Mouse (Mus musculus) midbrain, embryonic 15.5 days (tissue): ENCODE data around the gene Chic1. TPM values are rescaled to one million over a fixed set of nuclear protein-coding genes. Genes with fewer than 3 reads are reported as not detected.

Experiments used
- ATAC-seq: fragments of 200-750 bp; cut with Nextera tagmentation; replicated peaks from 2 replicates; pipeline ENCODE4 v1.8.0; 2017; ENCODE audit warnings: moderate TSS enrichment
- H3K27ac ChIP-seq: fragments of 300-500 bp; sonication (generic); 2 replicates; pipeline ENCODE4 v1.5.1; 2015; ENCODE audit warnings: mild to moderate bottlenecking, inconsistent platforms
- H3K27me3 ChIP-seq: fragments of 300-500 bp; sonication (generic); replicated peaks from 2 replicates; pipeline ENCODE4 v1.6.1; 2015; ENCODE audit warnings: inconsistent platforms
- H3K36me3 ChIP-seq: fragments of 300-500 bp; sonication (generic); replicated peaks from 2 replicates; pipeline ENCODE4 v1.6.1; 2015; ENCODE audit warnings: inconsistent platforms
- H3K4me1 ChIP-seq: fragments of 300-500 bp; sonication (generic); 2 replicates; pipeline ENCODE4 v1.6.1; 2015; ENCODE audit warnings: inconsistent platforms
- H3K4me2 ChIP-seq: fragments of 300-500 bp; sonication (generic); 2 replicates; pipeline ENCODE4 v1.6.1; 2015; ENCODE audit warnings: inconsistent platforms, mild to moderate bottlenecking, moderate library complexity
- H3K4me3 ChIP-seq: fragments of 300-500 bp; sonication (generic); 2 replicates; pipeline ENCODE4 v1.5.1; 2015; ENCODE audit warnings: mild to moderate bottlenecking, inconsistent platforms
- H3K9ac ChIP-seq: fragments of 300-500 bp; sonication (generic); 2 replicates; pipeline ENCODE4 v1.6.1; 2015; ENCODE audit warnings: mild to moderate bottlenecking, inconsistent platforms
- H3K9me3 ChIP-seq: fragments of 300-500 bp; sonication (generic); 2 replicates; pipeline ENCODE4 v1.6.1; 2016; ENCODE audit warnings: inconsistent platforms
- whole genome bisulfite sequencing: fragments of 180-500 bp; shearing (Covaris S2); methylation state at CpG from one replicate; pipeline ENCODE4 v1.1.7; 2015; ENCODE audit warnings: mixed read lengths; 5-methylcytosine and 5-hydroxymethylcytosine counted together
- polyA plus RNA-seq: library from polyadenylated mRNA; unstranded; fragments of >200 nt; fragmentation: Nextera tagmentation; extraction: Ambion mirVana; gene quantifications from 2 replicates; pipeline ENCODE4 v1.2.1, GENCODE M21; 2015

Gene Chic1
- 7.4 and 8.3 TPM in 2 replicates for polyA plus RNA-seq

DNA sequence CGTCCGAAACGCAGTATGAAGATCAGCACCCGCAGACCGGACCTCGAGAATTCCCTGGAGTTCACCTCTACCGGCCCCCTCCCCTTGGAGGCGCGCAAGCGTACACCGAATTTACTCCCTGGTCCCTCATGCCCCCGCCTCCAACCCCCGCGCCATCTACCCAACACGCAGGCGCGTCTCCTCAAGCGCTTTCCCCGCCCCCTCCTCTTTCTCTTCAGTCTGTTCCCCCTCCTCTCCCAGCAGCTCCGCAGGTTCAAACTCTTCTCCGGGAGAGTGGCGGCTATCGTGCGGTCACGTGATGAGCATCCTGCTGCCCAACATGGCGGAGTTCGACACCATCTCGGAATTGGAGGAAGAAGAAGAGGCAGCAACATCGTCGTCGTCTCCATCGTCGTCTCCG, at the start of gene Chic1:
Gene Chic1 (plus strand): TSS at position 190 of the 400 bp plus-strand sequence.
- peak; percentile 97 for ATAC-seq
- Histone ChIP-seq H3K9ac (peak within 1 kb of the TSS; percentile 61), H3K4me1 (no peaks in the 10 kb centered on the region), H3K9me3 (no peaks in the 10 kb centered on the region), H3K36me3 (no peaks in the 10 kb centered on the region), H3K27ac (peak within 1 kb of the TSS; percentile 79), H3K27me3 (peaks cover 41% of the 10 kb centered on the region), H3K4me3 (peak within 1 kb of the TSS; percentile 56), H3K4me2 (peak within 1 kb of the TSS; percentile 49)
- 21% methylated on average over 33 of the region's 34 CpGs for WGBS

DNA sequence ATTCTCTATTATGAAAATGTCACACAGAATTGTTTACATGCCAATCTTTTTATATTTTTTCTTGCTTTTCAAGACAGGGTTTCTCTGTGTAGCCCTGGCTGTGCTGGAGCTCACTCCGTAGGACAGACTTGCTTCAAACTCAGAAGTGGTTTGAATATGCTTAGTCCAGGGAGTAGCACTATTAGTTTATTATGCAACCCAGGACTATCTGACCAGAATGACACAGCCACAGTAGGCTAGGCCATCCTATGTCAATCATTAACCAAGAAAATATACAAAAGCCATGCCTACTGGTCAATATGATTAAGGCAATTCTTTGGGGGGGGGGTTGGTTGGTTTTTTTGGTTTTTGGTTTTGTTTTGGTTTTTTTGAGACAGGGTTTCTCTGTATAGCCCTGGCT, 48.0 kb upstream of the Chic1 start:
- H3K9me3 ChIP-seq: no peaks in the 10 kb centered on the region
- ATAC-seq: no peak
- H3K27me3 ChIP-seq: peaks cover 20% of the 10 kb centered on the region

DNA sequence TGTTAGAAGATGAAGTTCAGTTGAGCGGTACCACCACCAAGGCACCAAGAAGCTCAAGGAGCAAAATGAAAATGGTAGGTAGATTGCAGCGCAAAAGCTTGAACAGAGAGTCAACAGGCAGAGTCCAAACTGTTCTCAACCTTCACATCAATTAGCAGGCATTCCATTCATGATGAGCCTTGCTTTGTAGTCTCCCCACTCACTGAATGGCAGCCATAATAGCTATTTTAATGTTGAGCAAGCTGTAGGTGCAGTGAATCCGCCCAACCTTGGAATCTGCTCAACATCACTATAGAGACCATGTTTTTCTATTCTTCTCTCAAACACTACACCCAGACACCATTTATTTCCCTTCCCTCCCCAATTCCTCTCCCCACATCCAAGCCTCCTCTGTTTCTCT, 44.6 kb upstream of the Chic1 start:
- no peaks in the 10 kb centered on the region for H3K4me1 ChIP-seq
- no peak for ATAC-seq
- H3K36me3 ChIP-seq: no peaks in the 10 kb centered on the region
- no peak overlapping the region for H3K27ac ChIP-seq
- H3K27me3 ChIP-seq: peaks cover 17% of the 10 kb centered on the region
- H3K4me2 ChIP-seq: no peak overlapping the region
- H3K9me3 ChIP-seq: no peaks in the 10 kb centered on the region
- no peak overlapping the region for H3K9ac ChIP-seq
- H3K4me3 ChIP-seq: no peak overlapping the region
- WGBS: 81% methylated on average over 3 of the region's 3 CpGs

More for the DNA sequence above, 48.0 kb upstream of the Chic1 start:
- no peaks in the 10 kb centered on the region for H3K36me3 ChIP-seq
- H3K9ac ChIP-seq: no peak overlapping the region
- WGBS: 79% methylated on average over 1 of the region's 1 CpGs
- no peak overlapping the region for H3K27ac ChIP-seq
- H3K4me2 ChIP-seq: no peak overlapping the region
- no peaks in the 10 kb centered on the region for H3K4me1 ChIP-seq
- no peak overlapping the region for H3K4me3 ChIP-seq

DNA sequence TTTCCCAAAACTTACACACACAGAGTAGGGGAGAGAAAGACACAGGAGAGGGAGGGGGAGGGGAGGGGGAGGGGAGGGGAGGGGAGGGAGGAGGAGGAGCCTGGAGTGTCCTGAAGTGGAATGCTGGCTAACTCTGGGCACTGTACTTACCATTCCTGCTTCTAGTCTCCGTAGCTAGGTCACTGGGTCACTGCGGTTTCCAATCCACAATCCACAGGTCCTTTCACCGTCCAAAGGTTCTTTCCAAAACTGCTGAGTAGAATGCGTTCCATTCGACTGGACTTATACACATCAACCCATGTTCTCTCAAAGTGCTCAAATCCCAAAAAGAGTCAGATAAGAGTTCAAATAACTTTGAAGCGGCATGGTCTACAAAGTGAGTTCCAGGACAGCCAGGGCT, 42.1 kb upstream of the Chic1 start:
- 91% methylated on average over 6 of the region's 6 CpGs for WGBS
- H3K9ac ChIP-seq: no peak overlapping the region
- ATAC-seq: no peak
- H3K27me3 ChIP-seq: peaks cover 28% of the 10 kb centered on the region
- no peak overlapping the region for H3K4me3 ChIP-seq
- no peaks in the 10 kb centered on the region for H3K36me3 ChIP-seq
- H3K4me1 ChIP-seq: no peaks in the 10 kb centered on the region
- H3K4me2 ChIP-seq: no peak overlapping the region
- H3K27ac ChIP-seq: no peak overlapping the region
- no peaks in the 10 kb centered on the region for H3K9me3 ChIP-seq

DNA sequence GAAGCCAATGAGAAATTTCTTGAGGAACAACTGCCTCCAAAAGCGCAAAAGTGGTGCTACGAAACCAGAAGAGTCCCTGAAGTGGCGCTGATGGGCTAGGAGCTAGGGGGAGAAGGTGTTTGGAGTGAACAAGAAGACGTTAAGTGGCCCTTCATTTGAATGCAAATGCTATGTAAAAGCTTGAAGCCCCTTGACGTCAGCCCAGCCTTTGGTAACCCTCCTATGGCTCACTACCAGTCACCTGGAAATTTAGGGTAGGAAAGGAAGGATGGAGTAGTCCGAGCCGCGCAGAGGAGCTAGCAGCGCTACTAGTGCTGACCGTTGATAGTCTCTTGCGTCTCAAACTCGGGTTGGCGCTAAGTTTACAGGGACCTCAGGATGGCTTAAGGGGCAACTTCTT, 35.1 kb upstream of the Chic1 start, which contains the start of gene Cdx4:
Gene Cdx4 (plus strand): TSS at position 253 of the 400 bp plus-strand sequence.
- no peak within 1 kb of the TSS for H3K27ac ChIP-seq
- ATAC-seq: no peak
- H3K36me3 ChIP-seq: no peaks in the 10 kb centered on the region
- H3K27me3 ChIP-seq: peaks cover 65% of the 10 kb centered on the region
- no peaks in the 10 kb centered on the region for H3K9me3 ChIP-seq
- H3K9ac ChIP-seq: no peak within 1 kb of the TSS
- WGBS: 21% methylated on average over 13 of the region's 13 CpGs
- 0 out of 2 replicates have a peak within 1 kb of the TSS, but pooled peaks have one; percentile 15 for H3K4me3 ChIP-seq
- H3K4me2 ChIP-seq: peak within 1 kb of the TSS; percentile 36
- no peaks in the 10 kb centered on the region for H3K4me1 ChIP-seq

DNA sequence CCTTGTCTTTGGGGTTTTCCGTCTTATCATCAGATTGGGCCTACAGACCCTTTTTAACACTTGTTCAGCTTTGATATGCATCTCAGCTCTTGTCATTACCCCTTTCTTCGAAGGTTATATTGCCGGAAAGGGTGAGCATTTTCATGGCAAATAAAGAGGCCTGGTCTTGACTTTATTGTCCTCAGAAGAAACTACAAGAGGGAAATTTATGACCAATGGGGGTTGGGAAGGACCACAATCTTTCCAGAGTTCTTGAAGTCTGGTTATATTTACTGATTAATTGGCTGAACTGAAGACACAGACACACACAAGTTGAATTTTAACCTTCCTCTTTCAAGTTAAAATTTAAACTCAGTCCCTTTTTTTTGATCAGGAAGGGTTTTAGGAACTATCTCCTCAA, 30.4 kb upstream of the Chic1 start:
- Histone ChIP-seq H3K27ac (no peak overlapping the region), H3K9me3 (no peaks in the 10 kb centered on the region), H3K36me3 (no peaks in the 10 kb centered on the region), H3K9ac (no peak overlapping the region), H3K4me1 (no peaks in the 10 kb centered on the region), H3K27me3 (peaks cover 67% of the 10 kb centered on the region), H3K4me2 (no peak overlapping the region), H3K4me3 (no peak overlapping the region)
- WGBS: 86% methylated on average over 3 of the region's 3 CpGs
- no peak for ATAC-seq

DNA sequence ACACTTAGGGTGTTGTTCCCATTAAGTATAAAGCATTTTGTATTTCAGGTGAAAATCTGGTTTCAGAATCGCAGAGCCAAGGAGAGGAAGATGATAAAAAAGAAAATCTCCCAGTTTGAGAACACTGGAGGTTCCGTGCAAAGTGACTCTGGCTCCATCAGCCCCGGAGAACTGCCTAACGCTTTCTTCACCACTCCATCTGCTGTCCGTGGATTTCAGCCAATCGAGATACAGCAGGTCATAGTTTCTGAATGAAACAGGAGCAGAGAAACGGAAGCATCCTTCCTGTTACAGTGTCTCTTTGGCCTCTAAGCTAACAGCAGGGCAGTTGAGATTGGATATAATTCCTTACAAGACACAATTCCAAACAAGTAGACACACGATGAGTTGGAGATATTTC, 26.9 kb upstream of the Chic1 start:
- ATAC-seq: no peak
- Histone ChIP-seq H3K9ac (no peak overlapping the region), H3K36me3 (no peaks in the 10 kb centered on the region), H3K4me3 (no peak overlapping the region), H3K4me2 (no peak overlapping the region), H3K27me3 (peaks cover 49% of the 10 kb centered on the region), H3K4me1 (no peaks in the 10 kb centered on the region), H3K9me3 (no peaks in the 10 kb centered on the region), H3K27ac (no peak overlapping the region)
- WGBS: 75% methylated on average over 8 of the region's 8 CpGs

DNA sequence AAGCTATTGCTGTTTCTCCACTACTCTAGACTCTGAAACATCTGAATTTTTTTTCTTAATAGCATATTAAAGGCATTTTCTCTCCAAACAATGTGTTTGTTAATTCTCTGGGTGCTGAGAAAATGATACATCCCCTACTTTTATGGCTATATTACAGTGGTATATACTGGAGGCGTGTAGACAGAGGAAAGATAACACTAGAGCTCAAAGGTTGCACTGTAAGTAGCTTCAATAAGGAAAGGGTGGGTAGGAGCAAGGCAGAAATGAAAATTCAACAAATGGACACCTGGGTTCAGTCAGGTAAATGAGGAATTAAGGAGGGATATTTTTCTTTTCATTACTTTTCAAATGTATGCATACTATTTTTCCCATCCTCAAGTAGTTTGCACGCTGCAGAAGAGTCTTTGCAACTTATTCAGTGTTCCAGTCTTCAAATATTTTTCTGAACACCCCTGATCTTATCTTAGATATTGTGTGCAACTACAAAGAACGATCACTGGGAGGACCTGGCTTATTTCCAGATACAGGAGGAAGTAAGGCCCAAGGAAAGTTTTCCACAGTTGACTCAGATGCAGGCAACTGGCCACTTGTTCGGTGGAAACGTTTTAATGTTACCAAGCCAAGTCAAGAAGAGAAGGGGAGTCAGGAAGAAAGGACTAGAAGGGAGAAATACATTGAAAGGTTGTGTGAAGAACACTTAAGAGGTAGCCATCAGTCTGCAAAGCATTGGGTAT, 25.0 kb upstream of the Chic1 start:
- no peaks in the 10 kb centered on the region for H3K36me3 ChIP-seq
- no peak overlapping the region for H3K9ac ChIP-seq
- 73% methylated on average over 5 of the region's 5 CpGs for WGBS
- no peak for ATAC-seq
- no peak overlapping the region for H3K27ac ChIP-seq
- no peaks in the 10 kb centered on the region for H3K4me1 ChIP-seq
- peaks cover 37% of the 10 kb centered on the region for H3K27me3 ChIP-seq
- H3K4me3 ChIP-seq: no peak overlapping the region
- no peaks in the 10 kb centered on the region for H3K9me3 ChIP-seq
- H3K4me2 ChIP-seq: no peak overlapping the region

DNA sequence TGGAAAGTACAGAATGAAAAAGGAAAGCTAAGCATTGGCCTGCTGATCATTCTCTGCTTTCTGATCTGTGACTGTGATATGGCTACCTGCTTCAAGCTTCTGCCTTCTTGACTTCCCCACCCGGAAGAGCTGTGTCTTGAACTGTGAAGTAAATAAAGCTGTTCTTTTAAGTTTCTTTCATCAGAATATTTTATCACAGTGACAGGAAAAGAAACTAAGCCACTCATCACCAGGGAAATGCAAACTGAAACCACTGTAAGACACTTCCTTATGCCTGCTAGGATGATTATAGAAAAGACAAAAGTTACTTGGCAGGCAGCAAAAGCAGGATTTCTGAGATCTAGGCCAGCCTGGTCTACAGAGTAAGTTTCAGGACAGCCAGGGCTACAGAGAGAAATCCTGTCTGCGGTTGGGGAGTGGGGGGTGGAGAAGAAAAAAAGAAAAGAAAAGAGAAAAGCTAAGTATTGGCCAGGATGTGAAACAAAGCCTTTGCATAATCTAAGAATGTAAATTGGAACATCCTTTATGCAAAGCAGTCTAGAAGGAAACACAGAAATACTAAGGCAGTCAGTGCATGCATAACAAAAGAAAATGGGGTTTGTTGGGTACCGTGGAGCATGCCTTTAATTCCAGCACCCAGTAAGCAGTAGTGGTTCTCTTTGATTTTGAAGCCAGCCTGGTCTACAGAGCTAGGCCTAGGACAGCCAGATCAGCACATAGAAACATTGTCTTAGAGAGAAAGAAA, 14.7 kb upstream of the Chic1 start:
- WGBS: 59% methylated on average over 3 of the region's 3 CpGs
- Histone ChIP-seq H3K4me1 (no peaks in the 10 kb centered on the region), H3K27me3 (peaks cover 21% of the 10 kb centered on the region), H3K27ac (no peak overlapping the region), H3K4me2 (no peak overlapping the region), H3K9me3 (no peaks in the 10 kb centered on the region), H3K4me3 (no peak overlapping the region), H3K36me3 (no peaks in the 10 kb centered on the region), H3K9ac (no peak overlapping the region)
- no peak for ATAC-seq

DNA sequence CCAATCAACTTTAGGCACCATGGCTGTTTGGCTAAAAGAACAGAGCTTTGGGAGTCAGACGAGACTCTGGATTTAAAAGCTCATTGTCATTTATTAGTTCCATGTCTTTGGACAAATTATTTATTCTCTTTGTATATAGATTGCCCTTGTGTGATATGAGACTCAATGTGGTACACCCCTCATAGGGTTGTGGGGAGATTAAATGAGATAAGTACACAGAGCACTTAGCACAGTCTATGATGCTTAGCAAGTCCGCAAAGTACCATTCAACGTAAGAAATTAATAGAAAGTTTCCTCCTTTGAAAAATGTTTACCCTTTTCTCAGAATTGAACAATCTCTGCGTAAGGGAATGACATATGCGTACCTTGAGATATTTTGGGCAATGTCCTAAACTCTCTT, 492 bp upstream of the Chic1 start:
- peak overlapping the region; percentile 49 for H3K4me2 ChIP-seq
- peak overlapping the region; percentile 56 for H3K4me3 ChIP-seq
- H3K27ac ChIP-seq: no peak overlapping the region
- ATAC-seq: peak; percentile 68
- no peak overlapping the region for H3K9ac ChIP-seq
- 35% methylated on average over 5 of the region's 5 CpGs for WGBS
- H3K36me3 ChIP-seq: no peaks in the 10 kb centered on the region
- no peaks in the 10 kb centered on the region for H3K9me3 ChIP-seq
- H3K27me3 ChIP-seq: peaks cover 44% of the 10 kb centered on the region
- no peaks in the 10 kb centered on the region for H3K4me1 ChIP-seq

DNA sequence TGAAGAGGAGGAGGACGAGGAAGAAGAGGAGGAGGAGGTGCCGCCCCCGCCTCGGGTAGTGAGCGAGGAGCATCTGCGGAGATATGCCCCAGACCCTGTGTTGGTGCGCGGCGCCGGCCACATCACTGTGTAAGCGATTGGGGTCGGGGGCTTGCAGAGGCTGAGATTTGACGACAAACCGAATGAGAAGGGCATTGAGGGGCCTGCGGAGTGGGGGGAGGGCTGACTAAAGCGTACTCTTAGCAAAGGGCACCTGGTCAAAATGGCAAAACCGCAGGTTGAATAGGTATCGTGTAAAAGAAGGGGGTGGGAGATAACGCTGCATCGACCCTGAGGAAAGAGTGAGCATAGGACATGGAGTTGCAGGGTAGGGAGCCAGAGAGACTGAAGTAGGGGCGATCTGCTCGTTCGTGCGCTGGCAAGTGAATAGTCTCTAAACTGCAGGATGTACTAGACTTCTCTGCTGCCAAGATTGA, 523 bp downstream of the Chic1 start:
- Histone ChIP-seq H3K27ac (peak overlapping the region; percentile 79), H3K9me3 (no peaks in the 10 kb centered on the region), H3K4me1 (no peaks in the 10 kb centered on the region), H3K36me3 (no peaks in the 10 kb centered on the region), H3K4me3 (peak overlapping the region; percentile 56), H3K9ac (peak overlapping the region; percentile 61), H3K27me3 (peaks cover 43% of the 10 kb centered on the region), H3K4me2 (peak overlapping the region; percentile 49)
- WGBS: 17% methylated on average over 24 of the region's 24 CpGs
- peak; percentile 90 for ATAC-seq

DNA sequence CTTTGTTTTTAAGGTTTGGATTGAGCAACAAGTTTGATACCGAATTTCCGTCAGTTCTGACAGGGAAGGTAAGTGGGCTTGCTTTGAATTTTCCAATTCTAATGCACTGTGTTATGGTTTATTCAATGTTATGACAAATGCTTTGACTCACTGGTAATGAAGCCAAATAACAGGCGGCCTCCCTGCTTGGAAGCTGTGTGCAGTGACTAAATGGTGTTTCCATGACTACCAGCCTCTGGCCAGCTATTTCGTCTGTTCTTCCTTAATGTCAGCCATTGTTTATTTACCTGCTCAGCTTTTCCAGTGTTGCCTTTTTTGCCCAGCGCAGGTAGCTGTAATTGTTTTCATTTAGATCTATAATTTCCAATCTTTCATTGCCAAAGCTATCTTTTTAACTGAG, 9.9 kb downstream of the Chic1 start:
- no peak overlapping the region for H3K4me2 ChIP-seq
- H3K36me3 ChIP-seq: no peaks in the 10 kb centered on the region
- peak; percentile 52; the same call in 1 of the 2 replicates for ATAC-seq
- H3K27me3 ChIP-seq: peaks cover 22% of the 10 kb centered on the region; the same call in 1 of the 2 replicates
- no peak overlapping the region for H3K4me3 ChIP-seq
- H3K27ac ChIP-seq: 0 out of 2 replicates have a peak overlapping the region, but pooled peaks have one; percentile 30
- no peak overlapping the region for H3K9ac ChIP-seq
- H3K4me1 ChIP-seq: 0 out of 2 replicates have a peak, but pooled peaks cover 3% of the 10 kb centered on the region
- WGBS: 49% methylated on average over 5 of the region's 5 CpGs
- no peaks in the 10 kb centered on the region for H3K9me3 ChIP-seq
